Mouse (Mus musculus) forebrain, embryonic 13.5 days (tissue): ENCODE results near the gene Naa25. TPM values are rescaled to one million over a fixed set of nuclear protein-coding genes. Genes with fewer than 3 reads are reported as not detected.

Source experiments
- ATAC-seq: fragments of 200-750 bp; cut with Nextera tagmentation; 2 replicates; pipeline ENCODE4 v1.8.0; 2017
- H3K27ac ChIP-seq: fragments of 300-500 bp; sonication (generic); 2 replicates; pipeline ENCODE4 v1.5.1; 2015; ENCODE audit warnings: inconsistent platforms, mild to moderate bottlenecking, moderate library complexity
- H3K27me3 ChIP-seq: fragments of 300-500 bp; sonication (generic); 2 replicates; pipeline ENCODE4 v1.6.1; 2015; ENCODE audit warnings: mild to moderate bottlenecking, inconsistent platforms
- H3K36me3 ChIP-seq: fragments of 300-500 bp; sonication (generic); 2 replicates; pipeline ENCODE4 v1.6.1; 2015; ENCODE audit warnings: mild to moderate bottlenecking, inconsistent platforms; ENCODE audit not compliant: poor library complexity, severe bottlenecking
- H3K4me1 ChIP-seq: fragments of 300-500 bp; sonication (generic); 2 replicates; pipeline ENCODE4 v1.6.1; 2015; ENCODE audit warnings: inconsistent platforms
- H3K4me2 ChIP-seq: fragments of 300-500 bp; sonication (generic); 2 replicates; pipeline ENCODE4 v1.6.1; 2015; ENCODE audit warnings: inconsistent platforms, mild to moderate bottlenecking, moderate library complexity
- H3K4me3 ChIP-seq: fragments of 300-500 bp; sonication (generic); 2 replicates; pipeline ENCODE4 v1.5.1; 2015; ENCODE audit warnings: mild to moderate bottlenecking, inconsistent platforms
- H3K9ac ChIP-seq: fragments of 300-500 bp; sonication (generic); 2 replicates; pipeline ENCODE4 v1.6.1; 2015; ENCODE audit warnings: mild to moderate bottlenecking, inconsistent platforms
- H3K9me3 ChIP-seq: fragments of 300-500 bp; sonication (generic); replicated peaks from 2 replicates; pipeline ENCODE4 v1.6.1; 2016; ENCODE audit warnings: inconsistent platforms
- WGBS: fragments of 180-500 bp; shearing (Covaris S2); methylation state at CpG from one replicate; pipeline ENCODE4 v1.1.7; 2015; 5-methylcytosine and 5-hydroxymethylcytosine counted together
- polyA plus RNA-seq: library from polyadenylated mRNA; unstranded; fragments of >200 nt; fragmentation: Nextera tagmentation; extraction: Ambion mirVana; gene quantifications from 2 replicates; pipeline ENCODE4 v1.2.1, GENCODE M21; 2015

The Naa25 gene
- polyA plus RNA-seq, 1 experiment from 2014 or later = 46.7 TPM

GRCm38 (mm10) chr5:121455510-121456265 lies 58.0 kb downstream of the Naa25 start:
- WGBS = 86% methylated on average over 9 of the region's 9 CpGs
- ATAC-seq = no peak
- Histone ChIP-seq H3K4me1 (peaks cover 20% of the 10 kb centered on the region), H3K27ac (no peak overlapping the region), H3K9me3 (no peaks in the 10 kb centered on the region), H3K4me2 (no peak overlapping the region), H3K4me3 (no peak overlapping the region), H3K9ac (no peak overlapping the region), H3K27me3 (no peaks in the 10 kb centered on the region), H3K36me3 (no peaks in the 10 kb centered on the region)

- Histone ChIP-seq H3K9ac (no peak overlapping the region), H3K4me2 (no peak overlapping the region), H3K9me3 (no peaks in the 10 kb centered on the region), H3K27me3 (no peaks in the 10 kb centered on the region), H3K27ac (no peak overlapping the region), H3K4me3 (no peak overlapping the region), H3K4me1 (no peaks in the 10 kb centered on the region), H3K36me3 (no peaks in the 10 kb centered on the region)
- WGBS = 64% methylated on average over 4 of the region's 4 CpGs
- no peak for ATAC-seq
These were observed 63.8 kb downstream of the Naa25 start for GRCm38 (mm10) chr5:121461339-121462170.

GRCm38 (mm10) chr5:121462171-121462502 lies 64.4 kb downstream of the Naa25 start:
- no peaks in the 10 kb centered on the region for H3K27me3 ChIP-seq
- no peak for ATAC-seq
- no peak overlapping the region for H3K4me3 ChIP-seq
- 41% methylated on average over 1 of the region's 1 CpGs for WGBS
- H3K27ac ChIP-seq = no peak overlapping the region
- H3K9ac ChIP-seq = no peak overlapping the region
- H3K9me3 ChIP-seq = no peaks in the 10 kb centered on the region
- no peak overlapping the region for H3K4me2 ChIP-seq
- H3K36me3 ChIP-seq = no peaks in the 10 kb centered on the region
- H3K4me1 ChIP-seq = no peaks in the 10 kb centered on the region

GRCm38 (mm10) chr5:121462967-121463366 lies 65.2 kb downstream of the Naa25 start:
- Histone ChIP-seq H3K27ac (no peak overlapping the region), H3K9me3 (no peaks in the 10 kb centered on the region), H3K4me1 (no peaks in the 10 kb centered on the region), H3K9ac (no peak overlapping the region), H3K4me3 (no peak overlapping the region), H3K27me3 (no peaks in the 10 kb centered on the region), H3K36me3 (no peaks in the 10 kb centered on the region), H3K4me2 (no peak overlapping the region)
- no peak for ATAC-seq
- WGBS = 72% methylated on average over 5 of the region's 5 CpGs

- no peak overlapping the region for H3K27ac ChIP-seq
- no peak overlapping the region for H3K4me2 ChIP-seq
- H3K4me1 ChIP-seq = no peaks in the 10 kb centered on the region
- no peaks in the 10 kb centered on the region for H3K27me3 ChIP-seq
- WGBS = 81% methylated on average over 5 of the region's 5 CpGs
- no peak overlapping the region for H3K9ac ChIP-seq
- H3K4me3 ChIP-seq = no peak overlapping the region
- no peaks in the 10 kb centered on the region for H3K36me3 ChIP-seq
- H3K9me3 ChIP-seq = no peaks in the 10 kb centered on the region
- ATAC-seq = no peak
These were observed 66.0 kb downstream of the Naa25 start for GRCm38 (mm10) chr5:121463601-121464250.

GRCm38 (mm10) chr5:121469566-121469965 lies 71.8 kb downstream of the Naa25 start:
- Histone ChIP-seq H3K9me3 (no peaks in the 10 kb centered on the region), H3K4me3 (no peak overlapping the region), H3K27me3 (no peaks in the 10 kb centered on the region), H3K27ac (no peak overlapping the region), H3K9ac (no peak overlapping the region), H3K36me3 (no peaks in the 10 kb centered on the region), H3K4me1 (no peaks in the 10 kb centered on the region), H3K4me2 (no peak overlapping the region)
- no peak for ATAC-seq
- 58% methylated on average over 3 of the region's 3 CpGs for WGBS

- 87% methylated on average over 2 of the region's 2 CpGs for WGBS
- Histone ChIP-seq H3K9me3 (no peaks in the 10 kb centered on the region), H3K9ac (no peak overlapping the region), H3K27ac (no peak overlapping the region), H3K4me3 (no peak overlapping the region), H3K36me3 (no peaks in the 10 kb centered on the region), H3K4me1 (no peaks in the 10 kb centered on the region), H3K27me3 (no peaks in the 10 kb centered on the region), H3K4me2 (no peak overlapping the region)
- ATAC-seq = no peak
These were observed 74.7 kb downstream of the Naa25 start for GRCm38 (mm10) chr5:121472411-121472810.

GRCm38 (mm10) chr5:121474610-121475009 lies 76.9 kb downstream of the Naa25 start:
- H3K27me3 ChIP-seq = no peaks in the 10 kb centered on the region
- WGBS = 60% methylated on average over 7 of the region's 7 CpGs
- H3K9me3 ChIP-seq = no peaks in the 10 kb centered on the region
- no peak overlapping the region for H3K9ac ChIP-seq
- H3K36me3 ChIP-seq = no peaks in the 10 kb centered on the region
- no peak overlapping the region for H3K4me3 ChIP-seq
- H3K4me1 ChIP-seq = no peaks in the 10 kb centered on the region
- ATAC-seq = no peak
- H3K4me2 ChIP-seq = no peak overlapping the region
- H3K27ac ChIP-seq = no peak overlapping the region

GRCm38 (mm10) chr5:121476040-121476439 lies 78.3 kb downstream of the Naa25 start:
- no peaks in the 10 kb centered on the region for H3K4me1 ChIP-seq
- H3K4me2 ChIP-seq = no peak overlapping the region
- WGBS = 92% methylated on average over 1 of the region's 1 CpGs
- no peak overlapping the region for H3K9ac ChIP-seq
- no peak overlapping the region for H3K4me3 ChIP-seq
- ATAC-seq = no peak
- H3K36me3 ChIP-seq = no peaks in the 10 kb centered on the region
- H3K27ac ChIP-seq = no peak overlapping the region
- H3K27me3 ChIP-seq = no peaks in the 10 kb centered on the region
- no peaks in the 10 kb centered on the region for H3K9me3 ChIP-seq

GRCm38 (mm10) chr5:121477680-121478079 lies 79.9 kb downstream of the Naa25 start:
- Histone ChIP-seq H3K9me3 (no peaks in the 10 kb centered on the region), H3K9ac (no peak overlapping the region), H3K4me2 (no peak overlapping the region), H3K27ac (no peak overlapping the region), H3K36me3 (no peaks in the 10 kb centered on the region), H3K4me1 (no peaks in the 10 kb centered on the region), H3K27me3 (no peaks in the 10 kb centered on the region), H3K4me3 (no peak overlapping the region)
- no peak for ATAC-seq
- WGBS = 36% methylated on average over 3 of the region's 3 CpGs

- H3K27me3 ChIP-seq = no peaks in the 10 kb centered on the region
- no peak for ATAC-seq
- 85% methylated on average over 5 of the region's 5 CpGs for WGBS
- H3K4me2 ChIP-seq = no peak overlapping the region
- no peak overlapping the region for H3K9ac ChIP-seq
- no peaks in the 10 kb centered on the region for H3K9me3 ChIP-seq
- no peaks in the 10 kb centered on the region for H3K4me1 ChIP-seq
- no peak overlapping the region for H3K27ac ChIP-seq
- no peak overlapping the region for H3K4me3 ChIP-seq
- H3K36me3 ChIP-seq = no peaks in the 10 kb centered on the region
These were observed 87.1 kb downstream of the Naa25 start for GRCm38 (mm10) chr5:121484801-121485200.

GRCm38 (mm10) chr5:121493305-121493704 lies 95.6 kb downstream of the Naa25 start:
- ATAC-seq = no peak
- no peaks in the 10 kb centered on the region for H3K36me3 ChIP-seq
- H3K27me3 ChIP-seq = no peaks in the 10 kb centered on the region
- no peak overlapping the region for H3K9ac ChIP-seq
- no peaks in the 10 kb centered on the region for H3K9me3 ChIP-seq
- H3K4me3 ChIP-seq = no peak overlapping the region
- WGBS = 76% methylated on average over 8 of the region's 8 CpGs
- H3K4me2 ChIP-seq = no peak overlapping the region
- no peaks in the 10 kb centered on the region for H3K4me1 ChIP-seq
- H3K27ac ChIP-seq = no peak overlapping the region
